Mouse (Mus musculus): ENCODE data around the gene Txndc12. TPM values are rescaled to one million over a fixed set of nuclear protein-coding genes. Genes with fewer than 3 reads are reported as not detected.

Gene Txndc12
- polyA plus RNA-seq, 1 experiment from 2014 or later, result 121 TPM

DNA sequence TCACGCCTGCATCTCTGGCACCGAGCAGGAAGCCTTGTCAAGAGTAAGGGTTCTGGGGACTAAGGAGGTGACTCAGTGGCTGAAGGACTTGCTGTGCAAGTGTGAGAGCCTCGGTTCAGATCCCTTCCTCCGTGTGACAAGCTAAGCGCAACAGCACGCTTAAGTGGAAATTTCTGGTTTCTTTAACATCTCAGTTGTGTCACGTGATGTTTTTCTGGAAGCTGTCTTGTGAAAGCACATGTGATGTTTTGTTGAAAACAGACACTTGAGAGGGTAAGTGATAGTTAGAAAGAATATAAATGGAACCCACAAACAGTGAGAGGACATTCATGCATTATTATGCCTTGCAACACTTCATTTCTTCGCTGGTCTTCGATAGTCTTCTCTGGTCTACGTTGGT is 70.4 kb downstream of the Txndc12 start:
- H3K27ac ChIP-seq, result no peak overlapping the region
- H3K4me2 ChIP-seq (replicated peaks), result no peak overlapping the region
- no peak overlapping the region for H3K4me3 ChIP-seq
- 82% methylated on average over 10 of the region's 10 CpGs for WGBS
- H3K27me3 ChIP-seq, result no peaks in the 10 kb centered on the region
- H3K9me3 ChIP-seq, result no peaks in the 10 kb centered on the region
- H3K9ac ChIP-seq, result no peak overlapping the region
- H3K4me1 ChIP-seq, result 0 out of 2 replicates have a peak, but pooled peaks cover 3% of the 10 kb centered on the region
- no peak for ATAC-seq (ENCODE audit: low FRiP score, low read depth)
- no peaks in the 10 kb centered on the region for H3K36me3 ChIP-seq

DNA sequence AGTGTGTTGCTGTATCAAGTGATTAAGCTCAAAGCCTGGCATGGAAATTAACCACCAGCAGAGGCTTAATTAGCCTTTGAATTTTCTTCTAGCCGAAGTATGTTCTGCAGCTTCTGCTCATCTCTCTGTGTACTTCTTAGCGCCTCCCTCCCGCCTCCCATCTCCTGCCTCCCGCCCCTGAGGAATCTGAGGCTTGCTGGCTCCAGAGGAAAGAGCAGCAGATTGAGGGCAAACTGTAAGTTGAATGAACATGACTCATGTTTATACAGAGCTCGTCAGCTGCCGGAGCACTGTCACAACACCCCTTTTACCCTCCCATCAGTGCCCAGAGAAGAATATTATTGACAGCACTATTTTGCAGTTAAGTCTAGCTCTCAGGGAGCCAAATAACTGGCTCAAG is 71.5 kb downstream of the Txndc12 start:
- H3K36me3 ChIP-seq, result no peaks in the 10 kb centered on the region
- no peak overlapping the region for H3K4me2 ChIP-seq (replicated peaks)
- H3K4me1 ChIP-seq, result 0 out of 2 replicates have a peak, but pooled peaks cover 3% of the 10 kb centered on the region
- no peaks in the 10 kb centered on the region for H3K9me3 ChIP-seq
- H3K4me3 ChIP-seq, result no peak overlapping the region
- WGBS, result 37% methylated on average over 6 of the region's 6 CpGs
- H3K9ac ChIP-seq, result no peak overlapping the region
- H3K27ac ChIP-seq, result no peak overlapping the region
- no peak for ATAC-seq (ENCODE audit: low FRiP score, low read depth)
- no peaks in the 10 kb centered on the region for H3K27me3 ChIP-seq

DNA sequence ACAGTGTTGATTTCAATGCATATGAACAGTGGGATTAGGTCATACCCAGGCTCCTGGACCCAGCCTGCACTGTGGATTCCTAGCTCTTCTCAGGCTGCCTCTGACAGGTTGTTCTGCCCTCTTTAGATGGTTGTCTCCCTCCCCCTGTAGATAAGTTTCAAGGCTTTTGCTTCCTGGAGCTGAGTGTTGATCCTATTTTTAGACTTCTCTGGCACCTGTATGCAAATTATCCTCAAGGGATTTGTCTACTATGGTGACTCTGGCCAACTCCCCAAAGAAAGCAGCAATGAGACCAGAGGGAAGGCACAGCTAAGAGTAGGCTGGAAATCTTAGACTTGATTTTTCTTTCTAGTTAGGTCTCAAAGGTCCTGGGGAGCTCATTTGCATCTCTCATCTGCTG is 73.1 kb downstream of the Txndc12 start:
- no peak for ATAC-seq (ENCODE audit: low FRiP score, low read depth)

DNA sequence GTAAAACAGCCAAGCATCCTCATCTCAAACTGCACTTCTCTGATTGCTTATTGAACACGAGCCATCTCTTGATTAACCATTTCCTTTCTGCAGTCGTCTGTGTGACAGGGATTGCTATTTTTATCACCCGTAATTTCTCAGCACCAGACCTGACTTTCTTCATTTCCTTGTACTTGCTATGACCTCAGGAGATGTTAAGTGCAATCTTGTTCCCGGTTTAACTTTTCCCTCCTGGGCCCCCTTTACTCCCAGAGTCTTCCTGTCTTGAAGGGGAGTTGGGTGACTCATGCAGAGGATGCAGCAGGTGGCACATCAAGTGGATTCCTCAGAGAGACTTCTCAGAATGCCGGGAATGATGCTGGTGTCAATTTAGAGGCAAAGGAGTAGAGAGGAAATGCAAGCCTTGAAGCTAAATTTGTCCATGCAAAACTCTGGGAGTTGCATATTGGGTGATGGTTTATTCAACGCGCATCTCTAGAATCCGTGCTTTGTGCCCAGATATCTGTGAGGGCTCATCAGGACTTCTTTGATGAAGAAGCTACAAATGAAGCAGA is 75.5 kb downstream of the Txndc12 start:
- no peak overlapping the region for H3K4me2 ChIP-seq (replicated peaks)
- no peaks in the 10 kb centered on the region for H3K36me3 ChIP-seq
- H3K9ac ChIP-seq, result no peak overlapping the region
- ATAC-seq (ENCODE audit: low FRiP score, low read depth), result no peak
- whole genome bisulfite sequencing, result 57% methylated on average over 8 of the region's 8 CpGs
- no peaks in the 10 kb centered on the region for H3K9me3 ChIP-seq
- H3K4me1 ChIP-seq, result 0 out of 2 replicates have a peak, but pooled peaks cover 3% of the 10 kb centered on the region
- no peaks in the 10 kb centered on the region for H3K27me3 ChIP-seq
- no peak overlapping the region for H3K4me3 ChIP-seq
- no peak overlapping the region for H3K27ac ChIP-seq

More for the DNA sequence above, 73.1 kb downstream of the Txndc12 start:
- Histone ChIP-seq H3K4me2 (replicated peaks) (no peak overlapping the region), H3K4me3 (no peak overlapping the region), H3K27me3 (no peaks in the 10 kb centered on the region), H3K4me1 (0 out of 2 replicates have a peak, but pooled peaks cover 3% of the 10 kb centered on the region), H3K9ac (no peak overlapping the region), H3K9me3 (no peaks in the 10 kb centered on the region), H3K36me3 (no peaks in the 10 kb centered on the region), H3K27ac (no peak overlapping the region)

Other genes with a start within 250 kb of the Txndc12 start
- 30.0 and 33.0 TPM in 2 replicates for gene Cc2d1b, start 214.7 kb upstream of the Txndc12 start, polyA plus RNA-seq (2015; fragmentation: Nextera tagmentation; extraction: Ambion mirVana)
- 2.0 and 3.4 TPM in 2 replicates for gene 3110021N24Rik, start 115.0 kb upstream of the Txndc12 start, polyA plus RNA-seq (2015; fragmentation: Nextera tagmentation; extraction: Ambion mirVana)
- 5.7 and 6.7 TPM in 2 replicates for gene Zfyve9, start 53.8 kb upstream of the Txndc12 start, polyA plus RNA-seq (2015; fragmentation: Nextera tagmentation; extraction: Ambion mirVana)
- gene Btf3l4, start 987 bp upstream of the Txndc12 start, polyA plus RNA-seq (2015; fragmentation: Nextera tagmentation; extraction: Ambion mirVana), result 198 and 209 TPM in 2 replicates
- 49.6 and 50.5 TPM in 2 replicates for gene Kti12, start 13.2 kb downstream of the Txndc12 start, polyA plus RNA-seq (2015; fragmentation: Nextera tagmentation; extraction: Ambion mirVana)
- 1.5 and 1.6 TPM in 2 replicates for gene A730015C16Rik, start 14.0 kb downstream of the Txndc12 start, polyA plus RNA-seq (2015; fragmentation: Nextera tagmentation; extraction: Ambion mirVana)
- gene Rab3b, start 44.5 kb downstream of the Txndc12 start, polyA plus RNA-seq (2015; fragmentation: Nextera tagmentation; extraction: Ambion mirVana), result 18.0 and 19.7 TPM in 2 replicates
- 76.2 TPM in 2 replicates for gene Nrd1, start 166.1 kb downstream of the Txndc12 start, polyA plus RNA-seq (2015; fragmentation: Nextera tagmentation; extraction: Ambion mirVana)